Mouse (Mus musculus) MEL (cell line): ENCODE results near the gene Tspoap1.

Experiments
- POLR2A ChIP-seq, 2 experiments: IDR thresholded peaks; 2 replicates each; pipeline ENCODE4 v1.6.1; 2011 to 2012; ENCODE audit warnings: low read length in 2 of 2, mild to moderate bottlenecking in 2 of 2, control low read depth in 1 of 2, improper control_type of control experiment in 1 of 2, low read depth in 1 of 2, moderate library complexity in 1 of 2; ENCODE audit not compliant: control insufficient read depth in 1 of 2, insufficient read depth in 1 of 2, poor library complexity in 1 of 2
- RAD21 ChIP-seq: IDR thresholded peaks from 2 replicates; pipeline ENCODE4 v1.6.1; 2011; ENCODE audit warnings: mild to moderate bottlenecking, low read depth, low read length, improper control_type of control experiment
- RCOR1 ChIP-seq: IDR thresholded peaks from 2 replicates; pipeline ENCODE4 v1.6.1; 2012; ENCODE audit warnings: low read depth, mild to moderate bottlenecking, inconsistent platforms, low read length, improper control_type of control experiment
- SMC3 ChIP-seq: IDR thresholded peaks from 2 replicates; pipeline ENCODE4 v1.6.1; 2011; ENCODE audit warnings: low read depth, low read length, improper control_type of control experiment
- TBP ChIP-seq: IDR thresholded peaks from 2 replicates; pipeline ENCODE4 v1.8.0; 2011; ENCODE audit warnings: low read depth, low read length, improper control_type of control experiment
- UBTF ChIP-seq: IDR thresholded peaks from 2 replicates; pipeline ENCODE4 v1.6.1; 2012; ENCODE audit warnings: low read depth, mild to moderate bottlenecking, inconsistent platforms, low read length, improper control_type of control experiment, moderate library complexity, borderline replicate concordance; ENCODE audit not compliant: insufficient read depth

DNA sequence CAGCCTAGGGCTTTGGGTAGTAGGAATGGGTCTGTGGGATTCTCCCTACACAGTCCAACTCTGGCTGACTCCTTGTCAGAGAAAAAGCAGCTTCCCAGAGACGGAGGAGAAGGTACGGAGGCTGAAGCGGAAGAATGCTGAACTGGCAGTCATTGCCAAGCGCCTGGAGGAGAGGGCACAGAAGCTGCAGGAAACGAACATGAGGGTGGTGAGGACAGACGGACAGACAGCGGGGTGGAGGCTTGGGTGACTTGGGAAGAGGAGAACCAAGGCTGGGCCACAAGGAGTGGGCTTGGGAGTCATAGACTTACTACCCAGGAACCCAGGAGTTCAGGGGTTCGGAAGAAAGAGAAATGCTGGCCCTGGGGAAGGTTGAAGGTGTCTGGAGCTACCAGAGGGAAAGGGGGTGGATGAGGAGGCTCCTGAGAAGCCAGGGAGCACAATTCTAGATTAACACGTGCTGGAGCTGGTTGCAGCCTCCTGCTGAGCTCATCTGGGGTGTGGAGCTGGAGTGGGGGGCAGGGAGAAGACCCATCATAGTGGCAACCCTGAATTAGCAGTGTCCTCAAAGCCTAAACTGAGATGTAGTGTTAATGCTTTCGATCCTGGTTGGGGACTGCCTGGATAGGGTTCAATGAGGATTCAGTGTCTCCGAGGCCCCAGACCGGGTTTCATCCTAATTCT, 2.5 kb downstream of the Tspoap1 start:
- TF ChIP-seq RCOR1 (no peak), POLR2A (IDR thresholded peaks at IDR 0.05; ENCODE audit: control insufficient read depth in 1 of 2, insufficient read depth in 1 of 2, low read depth in 1 of 2, low read length in 2 of 2, poor library complexity in 1 of 2) (no peak), TBP (no peak), RAD21 (no peak), UBTF (no peak), SMC3 (no peak)
